Mouse (Mus musculus): ENCODE measurements around the gene Cbx4. TPM values are rescaled to one million over a fixed set of nuclear protein-coding genes. Genes with fewer than 3 reads are reported as not detected.

Gene Cbx4
- total RNA-seq, 2 experiments from 2014 or later = 22.1 to 22.6 TPM

DNA sequence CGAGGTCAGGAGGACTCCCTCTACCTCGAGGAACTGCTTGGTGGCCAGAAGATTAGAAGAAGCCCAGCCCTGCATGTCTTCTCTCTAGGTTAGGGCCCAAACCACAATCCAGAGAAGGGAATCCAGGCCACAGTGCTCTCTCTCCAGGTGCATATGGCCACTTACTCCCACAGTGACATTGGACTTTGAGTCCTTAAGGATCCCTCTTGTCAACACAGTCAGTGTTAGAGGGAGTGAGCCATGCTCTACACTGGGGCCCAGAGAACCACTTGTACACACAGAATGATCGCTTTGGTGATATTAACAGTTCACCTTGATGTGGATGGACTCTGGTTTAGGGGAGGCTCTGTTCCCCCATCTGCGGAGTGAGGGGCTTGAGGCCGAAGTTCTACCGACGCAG is 13.8 kb downstream of the Cbx4 start:
- DNase-seq = no peak

DNA sequence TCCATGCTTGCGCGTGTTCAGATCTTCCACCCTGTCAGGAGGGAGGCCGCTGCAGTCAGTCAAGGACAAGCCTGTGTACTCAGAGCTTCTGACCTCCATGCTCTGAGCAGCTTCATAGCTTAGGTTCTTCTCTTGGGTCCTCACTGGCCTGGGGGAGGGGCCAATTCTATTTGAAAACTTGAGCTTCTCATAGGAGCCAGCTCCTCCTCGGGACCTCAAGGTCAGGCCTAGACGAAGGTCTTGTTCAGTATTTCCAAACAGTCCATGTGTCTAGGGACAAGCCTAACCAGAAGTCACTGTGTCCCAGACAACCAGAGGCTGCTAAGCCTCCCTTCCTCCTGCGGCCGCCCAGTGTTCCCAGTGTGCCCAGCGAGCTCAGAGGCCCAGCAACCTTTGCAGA is 19.2 kb downstream of the Cbx4 start:
- DNase-seq = no peak
- intact Hi-C loops (cut with DNase I) = no loop called here

More for the DNA sequence above, 13.8 kb downstream of the Cbx4 start:
- intact Hi-C loops (cut with DNase I) = no loop called here

DNA sequence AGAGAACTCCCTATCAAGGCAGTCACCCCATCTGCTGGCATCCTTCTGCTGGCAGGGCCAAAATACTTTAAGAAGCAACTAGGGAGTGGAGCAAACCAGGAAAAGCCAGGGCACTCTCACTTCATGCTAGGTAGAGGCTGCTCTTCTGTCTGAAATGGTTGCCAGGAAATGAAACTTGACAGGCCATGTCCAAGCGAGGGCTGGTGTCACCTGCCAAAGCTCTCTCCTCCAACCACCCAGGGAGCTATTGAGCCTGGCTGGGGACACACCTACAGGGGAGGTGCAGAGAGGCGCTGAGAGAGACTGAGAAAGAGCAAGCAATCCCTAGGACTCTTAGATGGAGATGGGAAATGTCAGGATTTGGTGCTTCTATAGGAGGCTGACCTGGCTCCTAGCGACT is 26.8 kb downstream of the Cbx4 start:
- intact Hi-C loops (cut with DNase I) = loop anchor here (2.0 to 5.0 kb wide), 2 partner anchors 26 to 68 kb away; no protein-coding TSS in a partner anchor
- peak in 1 of 2 experiments; percentile 14 for DNase-seq

DNA sequence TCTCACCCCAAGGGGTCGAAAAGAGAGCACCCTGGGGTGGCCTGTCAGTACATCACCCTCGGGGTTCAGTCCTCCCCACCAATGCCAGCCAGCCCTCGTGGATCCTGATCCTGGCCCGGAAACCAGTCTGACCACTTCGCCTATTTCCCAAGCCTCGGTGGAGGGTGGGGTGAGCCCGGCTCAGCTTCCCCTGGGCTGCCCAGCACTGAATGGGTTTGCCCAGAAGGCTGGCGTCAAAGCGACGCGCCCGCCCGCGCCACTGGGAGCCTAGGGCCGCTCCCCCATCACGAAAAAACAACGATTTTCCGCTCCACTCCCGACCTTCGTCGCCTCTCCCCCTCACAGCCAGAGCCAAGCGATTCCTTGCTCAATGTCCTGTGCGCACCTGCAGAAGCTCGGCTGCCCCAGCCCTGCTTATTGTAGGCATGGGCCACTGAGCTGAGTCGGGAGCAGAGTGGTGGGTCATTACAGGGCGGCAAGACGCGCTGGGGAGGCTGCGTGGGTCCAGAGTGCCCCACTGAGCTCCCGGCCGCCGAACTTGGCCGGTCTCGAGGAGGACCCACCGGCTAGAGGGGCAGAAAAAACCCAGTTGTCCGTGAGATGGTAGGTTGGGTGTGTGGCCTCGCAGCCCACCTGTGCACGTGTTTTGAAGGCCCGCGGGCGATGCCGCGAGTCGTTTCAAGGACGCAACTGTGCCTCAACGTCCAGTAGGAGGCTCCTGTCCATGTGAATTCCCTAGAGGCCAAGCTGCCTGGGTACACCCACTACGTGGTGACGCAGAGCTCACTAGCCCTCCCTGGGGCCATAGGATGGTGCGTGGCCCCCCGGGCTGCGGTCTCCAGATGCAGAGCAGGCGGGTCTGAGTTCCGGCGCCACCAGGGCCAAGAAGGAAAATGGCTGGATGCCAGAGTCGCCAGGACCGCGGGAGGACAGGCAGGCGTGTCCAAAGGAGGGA is 27.7 kb downstream of the Cbx4 start:
- DNase-seq = peak; percentile 37 to 55
- intact Hi-C loops (cut with DNase I) = loop anchor here (2.0 to 5.0 kb wide), 2 partner anchors 26 to 69 kb away; no protein-coding TSS in a partner anchor

- intact Hi-C loops (cut with DNase I) = loop anchor here (5.0 kb wide), 1 partner anchor 70 kb away; no protein-coding TSS in a partner anchor
- no peak for DNase-seq
These were observed 28.7 kb downstream of the Cbx4 start for GRCm38 (mm10) chr11:119057291-119057690.

DNA sequence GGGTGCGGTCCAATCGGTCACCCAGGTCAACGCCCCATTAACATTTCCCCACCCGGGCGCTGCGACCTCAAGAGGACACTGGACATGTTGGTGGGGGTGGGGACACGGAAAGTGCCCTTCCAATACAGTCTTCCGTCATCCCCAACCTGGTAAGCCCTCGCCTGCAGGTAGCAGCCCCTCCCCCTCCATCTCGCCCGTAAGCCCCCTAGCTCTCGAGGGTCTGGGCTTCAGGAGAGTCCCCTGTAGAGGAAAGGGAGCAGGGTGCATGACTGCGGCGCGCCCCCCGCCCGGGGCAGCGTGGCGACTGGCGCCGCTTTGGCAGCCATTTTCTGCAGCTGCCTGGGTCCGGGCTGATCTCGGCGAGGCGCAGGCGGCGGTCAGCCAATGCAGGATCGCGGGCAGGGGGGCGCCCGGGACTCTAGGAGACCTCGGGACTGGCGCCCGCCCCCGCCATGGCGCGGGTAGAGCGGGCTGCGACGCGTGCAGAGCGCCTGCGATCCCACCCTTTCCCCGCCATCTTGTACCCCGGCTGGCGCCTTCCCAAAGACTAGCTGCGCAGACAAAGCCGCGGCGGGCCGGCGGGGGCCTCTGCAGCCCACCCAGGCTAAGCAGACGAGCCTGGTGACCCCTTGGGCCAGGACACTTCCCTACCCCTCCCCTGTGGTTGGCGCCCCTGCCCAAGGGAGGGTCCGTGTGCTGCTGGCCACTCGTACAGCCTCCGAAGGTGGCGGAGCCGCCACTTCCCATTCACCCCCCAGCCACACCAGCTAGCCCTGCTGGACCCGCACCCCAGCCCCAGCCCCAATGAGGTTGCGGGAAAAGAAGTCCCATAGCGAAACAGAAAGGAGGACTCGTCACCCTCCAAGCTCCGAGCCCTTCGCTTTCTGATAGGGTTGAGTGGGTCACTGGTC is 29.5 kb downstream of the Cbx4 start:
- peak; percentile 83 to 85 for DNase-seq
- intact Hi-C loops (cut with DNase I) = loop anchor here (5.0 kb wide), 1 partner anchor 71 kb away; no protein-coding TSS in a partner anchor

GRCm38 (mm10) chr11:119055571-119056131 is 30.4 kb downstream of the Cbx4 start:
- peak in 1 of 2 experiments; percentile 47 for DNase-seq
- intact Hi-C loops (cut with DNase I) = loop anchor here (5.0 kb wide), 1 partner anchor 72 kb away; no protein-coding TSS in a partner anchor

DNA sequence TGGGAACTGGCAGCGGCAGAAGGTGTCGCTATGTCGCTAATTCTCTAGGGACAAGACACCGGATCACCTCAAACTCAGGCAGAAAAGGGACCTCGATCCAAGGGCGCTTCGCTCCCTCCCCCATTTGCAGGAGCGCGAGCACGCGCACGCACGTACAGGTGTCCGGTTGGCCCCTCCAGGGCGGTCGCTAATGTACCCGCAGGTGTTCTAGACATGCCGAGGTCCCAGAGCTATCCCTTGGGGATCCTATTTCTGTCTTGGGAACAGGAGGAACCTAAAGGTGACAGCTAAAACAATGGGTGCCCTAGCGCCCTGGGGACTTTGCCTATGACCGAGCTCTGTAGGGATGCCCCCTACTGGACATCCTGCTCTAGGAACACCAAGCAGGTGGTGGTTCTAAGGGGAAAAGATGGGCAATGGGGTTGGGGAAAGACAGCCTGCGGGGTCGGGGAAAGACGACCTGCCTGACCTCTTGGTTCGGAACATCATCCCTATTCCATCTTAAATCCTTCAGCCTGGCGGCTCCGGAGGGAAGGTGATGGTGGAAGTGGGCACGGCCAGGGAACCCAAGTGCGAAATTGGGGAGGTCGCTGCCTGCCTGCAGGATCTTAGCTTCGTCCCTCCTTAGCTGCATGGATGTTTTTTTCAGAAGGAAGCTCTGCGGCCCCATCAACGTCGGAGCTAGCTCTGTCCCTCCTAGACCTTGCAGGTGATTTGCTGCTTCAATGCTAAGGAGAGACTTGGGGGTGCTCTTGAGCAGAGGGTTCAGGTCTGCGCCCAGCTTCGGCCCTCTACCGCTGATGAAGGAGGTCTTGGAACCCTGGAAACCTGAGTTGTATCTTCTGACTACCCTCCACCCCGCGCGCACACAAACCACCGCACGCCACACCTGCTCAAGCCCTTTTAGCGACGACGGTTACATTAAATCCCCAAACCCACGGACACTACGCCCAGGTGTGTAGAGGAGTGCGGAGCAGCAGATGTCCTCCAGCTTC is 31.4 kb downstream of the Cbx4 start:
- intact Hi-C loops (cut with DNase I) = loop anchor here (5.0 kb wide), 1 partner anchor 73 kb away; no protein-coding TSS in a partner anchor
- DNase-seq = peak; percentile 58 to 59

DNA sequence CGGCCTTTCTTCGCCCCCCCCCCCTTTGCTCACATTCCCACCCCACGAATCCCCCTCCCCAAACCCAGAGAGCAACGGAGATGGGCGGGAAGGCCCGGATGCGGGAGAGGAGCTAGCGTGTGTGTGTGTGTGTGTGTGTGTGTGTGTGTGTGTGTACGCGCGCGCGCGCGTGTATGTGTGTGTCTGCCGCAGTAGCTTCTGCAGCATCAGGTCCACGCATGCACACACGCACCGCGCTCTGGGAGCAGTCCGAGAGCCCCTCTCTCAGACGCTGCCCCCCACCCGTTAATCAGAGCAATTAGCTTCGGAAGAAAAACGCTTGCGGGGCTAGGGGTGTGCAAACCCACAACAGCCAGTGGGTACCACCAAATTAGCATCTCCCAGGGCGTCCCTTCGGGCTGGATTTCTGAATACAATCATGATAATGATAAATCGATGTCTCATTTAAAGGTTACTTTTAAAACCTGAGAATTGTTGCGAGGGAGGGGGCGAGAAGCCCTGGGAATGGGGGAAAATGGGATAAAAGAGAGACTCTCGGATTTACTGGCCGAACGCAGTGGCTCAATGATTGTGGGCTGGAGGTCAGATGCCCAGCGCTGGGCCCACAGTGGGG is 32.2 kb downstream of the Cbx4 start:
- intact Hi-C loops (cut with DNase I) = no loop called here
- peak in 1 of 2 experiments; percentile 27 for DNase-seq

DNA sequence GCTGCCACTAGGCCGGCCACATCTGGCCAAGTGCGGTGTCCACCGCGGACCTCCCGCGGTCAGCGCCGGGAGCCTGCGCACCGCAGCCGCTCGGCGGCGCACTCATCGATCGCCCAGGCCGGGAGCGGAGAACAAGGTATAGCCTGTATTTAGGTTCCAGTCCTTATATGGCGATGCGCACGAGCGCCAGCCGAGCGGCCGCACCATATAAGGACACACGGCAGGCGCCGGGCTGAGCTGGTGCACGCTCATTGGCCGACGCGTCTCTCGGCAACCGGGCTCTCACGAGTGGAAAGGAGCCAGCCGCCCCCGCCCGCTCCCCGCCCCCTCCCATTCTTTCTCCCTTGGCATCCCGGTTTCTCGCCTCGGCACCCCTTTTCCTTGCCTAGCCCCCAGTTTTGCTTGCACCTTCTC is 32.8 kb downstream of the Cbx4 start:
- intact Hi-C loops (cut with DNase I) = no loop called here
- DNase-seq = peak; percentile 85 to 90

GRCm38 (mm10) chr11:119052661-119053256 is 33.3 kb downstream of the Cbx4 start:
- intact Hi-C loops (cut with DNase I) = loop anchor here (1.0 kb wide), 1 partner anchor 138 kb away; no protein-coding TSS in a partner anchor
- peak; percentile 77 to 78 for DNase-seq

- intact Hi-C loops (cut with DNase I) = loop anchor here (1.0 kb wide), 1 partner anchor 138 kb away; no protein-coding TSS in a partner anchor
- DNase-seq = peak; percentile 58 to 62
These were observed 33.9 kb downstream of the Cbx4 start for GRCm38 (mm10) chr11:119051927-119052660.

- no peak for DNase-seq
- intact Hi-C loops (cut with DNase I) = no loop called here
These were observed 34.6 kb downstream of the Cbx4 start for GRCm38 (mm10) chr11:119051426-119051825.

GRCm38 (mm10) chr11:119050361-119050760 is 35.7 kb downstream of the Cbx4 start:
- intact Hi-C loops (cut with DNase I) = no loop called here
- no peak for DNase-seq

DNA sequence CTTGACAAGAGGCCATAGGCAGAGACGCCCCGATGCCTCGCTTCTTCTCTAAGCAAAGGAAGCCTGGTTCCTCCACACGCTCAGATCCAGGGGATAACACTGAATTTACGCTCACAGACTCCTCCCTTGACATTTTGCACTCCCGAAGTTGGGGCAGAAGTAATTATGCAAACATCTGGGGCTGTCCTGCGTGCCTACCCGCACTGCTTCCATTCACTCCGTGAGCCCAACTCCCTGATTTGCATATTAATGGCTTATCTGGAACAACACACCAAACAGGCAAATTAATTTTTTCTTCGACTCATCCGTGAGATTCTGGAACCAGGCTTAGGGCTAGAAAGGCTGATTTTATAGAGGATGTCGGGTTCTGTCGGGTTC is 37.9 kb downstream of the Cbx4 start:
- intact Hi-C loops (cut with DNase I) = no loop called here
- no peak for DNase-seq

- intact Hi-C loops (cut with DNase I) = no loop called here
- peak in 1 of 2 experiments; percentile 68 for DNase-seq
These were observed 38.5 kb downstream of the Cbx4 start for GRCm38 (mm10) chr11:119047261-119048132.

Measured in heart, postnatal 10 days (tissue).